Comparison of ENCODE assay signal across 8 mouse cellular contexts in the genomic region with DNA sequence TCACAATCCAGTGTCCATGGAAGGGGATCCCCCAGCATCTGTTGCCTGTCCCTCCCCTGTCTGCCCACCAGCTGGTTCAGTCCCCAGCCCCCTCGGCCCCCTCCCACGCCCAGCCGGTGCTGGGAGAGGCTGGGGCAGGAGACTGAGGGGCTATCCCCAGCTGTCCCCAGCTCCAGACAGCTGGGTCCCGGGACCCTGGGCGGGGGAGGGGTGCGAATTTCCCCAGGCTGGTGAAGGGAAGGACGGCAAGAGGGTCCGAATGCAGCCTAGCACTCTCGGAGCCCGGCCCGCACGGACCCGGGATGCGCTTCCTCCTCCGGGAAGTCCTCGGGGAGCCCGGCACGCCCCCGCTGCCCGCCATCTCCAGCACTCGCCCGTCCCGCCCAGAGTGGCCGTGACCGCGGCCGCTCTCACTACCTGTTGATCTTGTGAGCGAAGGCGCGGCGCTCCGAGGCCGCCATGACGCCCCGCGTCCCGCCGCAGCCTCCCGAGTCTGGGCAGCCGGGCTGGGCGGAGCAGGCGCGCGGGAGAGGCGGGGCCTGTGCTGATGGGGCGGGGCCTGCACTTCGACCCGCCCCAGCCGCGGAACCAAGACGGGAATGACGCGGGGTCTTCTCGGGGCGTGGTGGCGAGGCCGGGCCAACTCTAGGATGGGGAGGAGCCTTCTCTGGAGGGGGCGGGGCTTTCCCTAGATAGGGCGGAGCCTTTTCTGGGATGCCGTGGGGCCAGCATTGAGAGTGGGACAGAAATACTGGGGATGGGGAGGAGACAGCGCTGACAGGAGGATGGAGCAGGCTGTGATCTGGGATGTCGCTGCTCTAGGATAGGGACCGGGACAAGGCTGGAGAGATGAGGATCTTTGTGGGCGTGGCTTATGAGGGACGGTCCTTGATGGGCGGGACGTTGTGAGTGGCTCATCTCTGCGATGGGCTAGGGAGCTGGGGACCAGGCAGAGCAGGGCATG. TPM values are rescaled to one million over a fixed set of nuclear protein-coding genes. Genes with fewer than 3 reads are reported as not detected.
A peak's percentile ranks its signal among the peaks of the same experiment; 100 is the strongest.
DNase-seq lines count a peak whose midpoint lies in the region; ATAC-seq and TF ChIP-seq lines count a peak whose summit lies in the region.

A gene (minus strand): TSS at position 508 of the 964 bp plus-strand sequence.

- H3K9ac ChIP-seq in ES-Bruce4 (ENCODE audit: low read depth, poor library complexity, severe bottlenecking): peak within 1 kb of the TSS; percentile 93
- H3K9ac ChIP-seq in forebrain, embryonic 15.5 days (replicated peaks): peak within 1 kb of the TSS; percentile 14; the same call in 1 of the 2 replicates
- H3K9ac ChIP-seq in liver, postnatal 0 days (replicated peaks): peak within 1 kb of the TSS; percentile 78
- H3K9ac ChIP-seq in neural tube, embryonic 13.5 days: peak within 1 kb of the TSS; percentile 69

- no peak for TF ChIP-seq CTCF in ES-Bruce4 (IDR thresholded peaks at IDR 0.05; ENCODE audit: low read depth, low read length)
- TF ChIP-seq CTCF in liver, postnatal 0 days (IDR thresholded peaks at IDR 0.05; ENCODE audit: low read depth): no peak
- TF ChIP-seq CTCF in testis, adult 2 months (IDR thresholded peaks at IDR 0.05; ENCODE audit: control insufficient read depth, insufficient read depth, insufficient replicate concordance, low read depth, low read length): no peak

- peak within 1 kb of the TSS; percentile 48 for H3K4me2 ChIP-seq in forebrain, embryonic 15.5 days (replicated peaks)
- peak within 1 kb of the TSS; percentile 85 for H3K4me2 ChIP-seq in liver, postnatal 0 days (ENCODE audit: low read depth, low read length)
- H3K4me2 ChIP-seq in neural tube, embryonic 13.5 days: peak within 1 kb of the TSS; percentile 58

- peaks cover 8% of the 10 kb centered on the region for H3K4me1 ChIP-seq in ES-Bruce4 (ENCODE audit: control insufficient read depth, insufficient read depth, low read length)
- peaks cover 8% of the 10 kb centered on the region for H3K4me1 ChIP-seq in forebrain, embryonic 15.5 days
- H3K4me1 ChIP-seq in liver, postnatal 0 days (ENCODE audit: insufficient read depth): peaks cover 16% of the 10 kb centered on the region
- peaks cover 22% of the 10 kb centered on the region for H3K4me1 ChIP-seq in neural tube, embryonic 13.5 days (replicated peaks)
- H3K4me1 ChIP-seq in testis, adult 2 months (ENCODE audit: control insufficient read depth, insufficient read depth, low read length): peaks cover 14% of the 10 kb centered on the region

- ATAC-seq in forebrain, embryonic 15.5 days (replicated peaks): peak; percentile 88
- peak; percentile 93 for ATAC-seq in liver, postnatal 0 days
- ATAC-seq in neural tube, embryonic 13.5 days (ENCODE audit: low read depth): peak; percentile 89

- H3K27me3 ChIP-seq in ES-Bruce4 (ENCODE audit: control insufficient read depth, insufficient read depth, low read length, poor library complexity, severe bottlenecking): no peaks in the 10 kb centered on the region
- H3K27me3 ChIP-seq in forebrain, embryonic 15.5 days: no peaks in the 10 kb centered on the region
- H3K27me3 ChIP-seq in liver, postnatal 0 days (ENCODE audit: insufficient read depth, low read length): no peaks in the 10 kb centered on the region
- no peaks in the 10 kb centered on the region for H3K27me3 ChIP-seq in neural tube, embryonic 13.5 days
- no peaks in the 10 kb centered on the region for H3K27me3 ChIP-seq in testis, adult 2 months (ENCODE audit: control insufficient read depth, insufficient read depth, low read length)

- peak; percentile 31; the same call in 1 of the 2 replicates for TF ChIP-seq EP300 in ES-Bruce4 (IDR thresholded peaks at IDR 0.05; ENCODE audit: insufficient read depth, low read depth, low read length)
- TF ChIP-seq EP300 in liver, postnatal 0 days (IDR thresholded peaks at IDR 0.05; ENCODE audit: low read depth): no peak

- TF ChIP-seq POLR2A in ES-Bruce4 (IDR thresholded peaks at IDR 0.05; ENCODE audit: insufficient read depth, low read length): peak; percentile 52
- peak; percentile 73 for TF ChIP-seq POLR2A in testis, adult 2 months (IDR thresholded peaks at IDR 0.05; ENCODE audit: control insufficient read depth, low read depth, low read length)

- intact Hi-C loops in heart, postnatal 14 days (cut with DNase I): no loop called here

- H3K4me3 ChIP-seq in ES-Bruce4 (ENCODE audit: low read depth, low read length): peak within 1 kb of the TSS; percentile 83
- peak within 1 kb of the TSS; percentile 49 for H3K4me3 ChIP-seq in forebrain, embryonic 15.5 days
- H3K4me3 ChIP-seq in liver, postnatal 0 days (ENCODE audit: low read depth, low read length): peak within 1 kb of the TSS; percentile 68
- H3K4me3 ChIP-seq in neural tube, embryonic 13.5 days: peak within 1 kb of the TSS; percentile 54
- peak within 1 kb of the TSS; percentile 94 for H3K4me3 ChIP-seq in testis, adult 2 months (ENCODE audit: control insufficient read depth, low read depth, low read length)

- under 1% methylated on average over 67 of the region's 68 CpGs for WGBS in forebrain, embryonic 15.5 days
- 3% methylated on average over 55 of the region's 68 CpGs for WGBS in liver, postnatal 0 days (ENCODE audit: insufficient replicate concordance)
- under 1% methylated on average over 61 of the region's 68 CpGs for whole genome bisulfite sequencing in neural tube, embryonic 13.5 days

- peak within 1 kb of the TSS; percentile 13 for H3K27ac ChIP-seq in ES-Bruce4 (ENCODE audit: insufficient read depth, low read length)
- no peak within 1 kb of the TSS for H3K27ac ChIP-seq in forebrain, embryonic 15.5 days (replicated peaks)
- H3K27ac ChIP-seq in liver, postnatal 0 days (ENCODE audit: low read depth): peak within 1 kb of the TSS; percentile 56
- peak within 1 kb of the TSS; percentile 46; the same call in 1 of the 2 replicates for H3K27ac ChIP-seq in neural tube, embryonic 13.5 days (replicated peaks)
- H3K27ac ChIP-seq in testis, adult 2 months (ENCODE audit: control insufficient read depth, insufficient read depth, low read depth, low read length): peak within 1 kb of the TSS; percentile 39; the same call in 1 of the 2 replicates

- no peaks in the 10 kb centered on the region for H3K36me3 ChIP-seq in ES-Bruce4 (ENCODE audit: control insufficient read depth, insufficient read depth, low read length, poor library complexity, severe bottlenecking)
- no peaks in the 10 kb centered on the region for H3K36me3 ChIP-seq in forebrain, embryonic 15.5 days
- no peaks in the 10 kb centered on the region for H3K36me3 ChIP-seq in liver, postnatal 0 days (replicated peaks; ENCODE audit: insufficient read depth, low read length)
- no peaks in the 10 kb centered on the region for H3K36me3 ChIP-seq in neural tube, embryonic 13.5 days
- no peaks in the 10 kb centered on the region for H3K36me3 ChIP-seq in testis, adult 2 months (ENCODE audit: control insufficient read depth, insufficient read depth, low read length)

- DNase-seq in cerebellum, adult 11 months: peak; percentile 59
- DNase-seq in heart, postnatal 14 days: peak; percentile 89 to 92
- DNase-seq in layer of hippocampus, adult 11-12 months (ENCODE audit: low spot score): peak; percentile 84
- peak; percentile 90 for DNase-seq in liver, postnatal 0 days

- no peaks in the 10 kb centered on the region for H3K9me3 ChIP-seq in ES-Bruce4 (replicated peaks; ENCODE audit: control insufficient read depth, insufficient read depth, low read length, poor library complexity, severe bottlenecking)
- no peaks in the 10 kb centered on the region for H3K9me3 ChIP-seq in forebrain, embryonic 15.5 days
- no peaks in the 10 kb centered on the region for H3K9me3 ChIP-seq in liver, postnatal 0 days (ENCODE audit: low read length)
- no peaks in the 10 kb centered on the region for H3K9me3 ChIP-seq in neural tube, embryonic 13.5 days

RNA-seq across cellular contexts. Expression of the gene that starts here (rescaled TPM):
- 74.9 and 80.8 TPM in 2 replicates for polyA plus RNA-seq in ES-Bruce4 (2011; ENCODE audit: insufficient read depth, insufficient read length, low read depth, missing spikeins)
- 10.4 and 12.3 TPM in 2 replicates for polyA plus RNA-seq in forebrain, embryonic 15.5 days (2015; fragmentation: Nextera tagmentation; extraction: Ambion mirVana)
- total RNA-seq in heart, postnatal 14 days (2021): 10 to 100 TPM; 46.1 to 57.3 TPM
- 3.6 and 4.1 TPM in 2 replicates for polyA plus RNA-seq in liver, postnatal 0 days (2015; fragmentation: Nextera tagmentation; extraction: Ambion mirVana)
- polyA plus RNA-seq in neural tube, embryonic 13.5 days (2015; fragmentation: Nextera tagmentation; extraction: Ambion mirVana): 21.3 and 22.8 TPM in 2 replicates
- 41.5 and 46.0 TPM in 2 replicates for polyA plus RNA-seq in testis, adult 2 months (2012; rRNA removed)

Comparison
In these comparisons a context has a peak if more than half of its experiments do, and no peak if none do; other contexts are left out.
1. H3K9ac ChIP-seq: peak in every context shown above with its lines; median percentile 93 in ES-Bruce4; 78 in liver, postnatal 0 days; 69 in neural tube, embryonic 13.5 days; 14 in forebrain, embryonic 15.5 days.